Mouse (Mus musculus): ENCODE measurements at regions not wholly inside any gene's neighbourhood (a gene's known extent, or its start where the extent isn't known, plus 50 kb on each side); places are given as distances from the start of the nearest gene placed in this dataset.

DNA sequence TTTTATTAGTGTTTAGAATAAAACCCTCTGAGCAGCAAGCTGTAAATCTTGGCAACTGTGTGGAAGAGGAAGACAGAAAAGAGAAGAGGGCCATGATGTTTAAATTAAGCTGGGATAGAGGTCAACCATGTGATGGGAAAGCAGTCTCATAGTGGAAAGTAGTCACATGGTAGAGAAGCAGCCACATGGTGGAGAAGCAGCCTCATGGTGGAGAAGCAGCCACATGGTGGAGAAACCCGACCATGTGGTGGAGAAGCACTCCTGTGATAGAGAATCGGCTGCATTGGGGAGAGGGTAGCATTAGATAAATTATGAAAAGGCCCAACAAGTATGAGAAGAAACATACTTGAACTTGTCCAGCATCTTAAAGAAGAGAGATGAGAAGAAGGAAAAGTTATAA lies 113.3 kb downstream of the Rchy1 start:
- no peak overlapping the region for H3K27ac ChIP-seq (replicated peaks; ENCODE audit: low read depth, low read length)
- ATAC-seq (ENCODE audit: insufficient number of reproducible peaks, low FRiP score, low TSS enrichment, low read depth) (no peak), DNase-seq (ENCODE audit: low spot score) (no peak)
- H3K4me1 ChIP-seq (ENCODE audit: control insufficient read depth, insufficient read depth, low read length), result peaks cover 2% of the 10 kb centered on the region; the same call in 1 of the 2 replicates
- H3K9me3 ChIP-seq (ENCODE audit: control insufficient read depth, low read length), result no peaks in the 10 kb centered on the region
- no peak overlapping the region for H3K4me3 ChIP-seq (ENCODE audit: low read depth, low read length)
- no peak overlapping the region for H3K9ac ChIP-seq (ENCODE audit: low read length)
- H3K27me3 ChIP-seq (ENCODE audit: control insufficient read depth, insufficient read depth, low read length), result no peaks in the 10 kb centered on the region
- H3K36me3 ChIP-seq (ENCODE audit: control insufficient read depth, insufficient read depth, low read length), result no peaks in the 10 kb centered on the region
- H3K4me2 ChIP-seq (ENCODE audit: low read depth, severe bottlenecking), result no peak overlapping the region
- 67% methylated on average over 2 of the region's 2 CpGs for WGBS

DNA sequence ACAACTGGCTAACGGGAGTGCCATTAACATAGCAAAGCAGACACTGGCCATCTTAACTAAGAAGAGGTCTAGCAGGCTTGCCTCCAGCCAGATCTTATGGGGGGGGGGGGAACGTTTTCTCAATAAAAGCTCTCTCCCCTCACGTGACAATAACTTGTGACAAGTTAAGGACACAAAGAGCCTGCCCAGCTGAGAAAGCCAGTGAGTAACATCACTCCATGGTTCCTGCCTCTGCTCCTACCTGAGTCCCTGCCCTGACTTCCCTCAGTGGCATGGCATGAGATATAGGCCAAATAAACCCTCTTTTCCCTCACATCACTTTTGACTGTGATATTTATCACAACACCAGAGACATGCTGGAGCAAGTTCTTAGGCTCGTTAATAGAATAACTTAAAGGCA lies 113.8 kb downstream of the Rchy1 start:
- 39% methylated on average over 4 of the region's 4 CpGs for WGBS
- Histone ChIP-seq H3K4me1 (ENCODE audit: control insufficient read depth, insufficient read depth, low read length) (peaks cover 2% of the 10 kb centered on the region; the same call in 1 of the 2 replicates), H3K36me3 (ENCODE audit: control insufficient read depth, insufficient read depth, low read length) (no peaks in the 10 kb centered on the region), H3K9me3 (ENCODE audit: control insufficient read depth, low read length) (no peaks in the 10 kb centered on the region), H3K27ac (replicated peaks; ENCODE audit: low read depth, low read length) (no peak overlapping the region), H3K4me3 (ENCODE audit: low read depth, low read length) (no peak overlapping the region), H3K27me3 (ENCODE audit: control insufficient read depth, insufficient read depth, low read length) (no peaks in the 10 kb centered on the region), H3K4me2 (ENCODE audit: low read depth, severe bottlenecking) (no peak overlapping the region), H3K9ac (ENCODE audit: low read length) (no peak overlapping the region)
- DNase-seq (ENCODE audit: low spot score), result no peak
- ATAC-seq (ENCODE audit: insufficient number of reproducible peaks, low FRiP score, low TSS enrichment, low read depth), result no peak

DNA sequence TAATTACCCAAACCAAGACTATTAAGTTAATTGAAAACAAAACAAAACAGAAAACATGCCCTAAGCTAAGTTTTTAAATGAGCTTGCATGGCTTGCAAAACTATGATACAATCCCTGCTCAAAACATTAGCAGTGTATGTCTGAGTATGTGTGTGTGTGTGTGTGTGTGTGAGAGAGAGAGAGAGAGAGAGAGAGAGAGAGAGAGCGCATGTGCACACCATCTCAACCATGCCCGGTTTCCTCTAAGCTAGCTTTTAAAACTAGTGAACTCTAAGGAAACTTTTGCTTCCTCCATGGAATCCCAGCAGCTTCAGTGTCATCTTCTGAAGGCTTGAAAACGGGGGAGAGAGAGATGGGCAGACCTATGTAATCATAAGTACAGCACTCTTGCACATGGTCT lies 114.3 kb downstream of the Rchy1 start:
- no peaks in the 10 kb centered on the region for H3K27me3 ChIP-seq (ENCODE audit: control insufficient read depth, insufficient read depth, low read length)
- no peak for DNase-seq (ENCODE audit: low spot score)
- H3K4me3 ChIP-seq (ENCODE audit: low read depth, low read length), result no peak overlapping the region
- WGBS, result 88% methylated on average over 3 of the region's 3 CpGs
- H3K36me3 ChIP-seq (ENCODE audit: control insufficient read depth, insufficient read depth, low read length), result no peaks in the 10 kb centered on the region
- no peak overlapping the region for H3K9ac ChIP-seq (ENCODE audit: low read length)
- H3K27ac ChIP-seq (replicated peaks; ENCODE audit: low read depth, low read length), result no peak overlapping the region
- ATAC-seq (ENCODE audit: insufficient number of reproducible peaks, low FRiP score, low TSS enrichment, low read depth), result no peak
- peaks cover 2% of the 10 kb centered on the region; the same call in 1 of the 2 replicates for H3K4me1 ChIP-seq (ENCODE audit: control insufficient read depth, insufficient read depth, low read length)
- no peak overlapping the region for H3K4me2 ChIP-seq (ENCODE audit: low read depth, severe bottlenecking)
- no peaks in the 10 kb centered on the region for H3K9me3 ChIP-seq (ENCODE audit: control insufficient read depth, low read length)

DNA sequence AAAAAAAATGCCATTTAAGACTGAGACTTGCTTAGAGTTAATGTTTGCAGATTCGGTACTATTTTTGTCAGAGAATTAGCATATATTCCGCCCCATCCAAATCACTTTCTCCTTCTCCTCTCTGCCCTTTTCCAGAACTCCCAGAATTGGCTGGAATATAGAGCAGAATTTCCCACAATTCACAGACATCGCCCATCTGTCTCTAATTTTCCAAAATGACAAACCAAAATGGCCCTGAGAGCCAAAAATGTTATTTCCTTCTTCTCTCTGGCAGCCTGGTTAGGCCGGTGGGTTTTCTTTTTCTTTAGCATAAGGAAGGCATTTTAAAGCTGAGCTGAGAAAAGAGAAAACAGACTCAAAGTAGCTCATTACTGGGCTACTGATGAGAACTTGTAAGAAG lies 119.8 kb downstream of the Rchy1 start:
- H3K27ac ChIP-seq (replicated peaks; ENCODE audit: low read depth, low read length), result no peak overlapping the region; the same call in 1 of the 2 replicates
- no peak overlapping the region for H3K4me3 ChIP-seq (ENCODE audit: low read depth, low read length)
- no peak for ATAC-seq (ENCODE audit: insufficient number of reproducible peaks, low FRiP score, low TSS enrichment, low read depth)
- no peaks in the 10 kb centered on the region for H3K4me1 ChIP-seq (ENCODE audit: control insufficient read depth, insufficient read depth, low read length)
- no peak for DNase-seq (ENCODE audit: low spot score)
- WGBS, result 69% methylated on average over 4 of the region's 4 CpGs
- no peaks in the 10 kb centered on the region for H3K27me3 ChIP-seq (ENCODE audit: control insufficient read depth, insufficient read depth, low read length)
- H3K36me3 ChIP-seq (ENCODE audit: control insufficient read depth, insufficient read depth, low read length), result no peaks in the 10 kb centered on the region
- no peak overlapping the region for H3K4me2 ChIP-seq (ENCODE audit: low read depth, severe bottlenecking)
- no peak overlapping the region for H3K9ac ChIP-seq (ENCODE audit: low read length)
- no peaks in the 10 kb centered on the region for H3K9me3 ChIP-seq (ENCODE audit: control insufficient read depth, low read length)

DNA sequence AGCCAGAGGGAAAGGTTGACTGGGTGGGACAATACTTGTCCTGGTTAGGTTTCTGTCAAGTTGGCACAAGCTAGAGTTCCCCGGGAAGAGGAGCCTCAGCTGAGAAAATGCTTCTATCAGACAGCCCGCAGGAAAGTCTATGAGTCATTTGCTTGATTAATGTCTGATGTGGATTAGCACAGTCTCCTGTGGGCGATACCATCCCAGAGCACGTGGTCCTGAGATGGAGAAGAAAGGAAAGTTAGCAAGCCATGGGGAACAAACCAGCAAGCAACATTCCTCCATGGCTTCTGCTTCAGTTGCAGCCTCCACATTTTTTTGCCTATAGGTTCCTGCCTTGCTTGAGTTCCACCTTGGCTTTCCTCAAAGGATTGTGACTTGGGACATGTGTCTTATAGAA lies 121.8 kb downstream of the Rchy1 start:
- WGBS, result 80% methylated on average over 4 of the region's 4 CpGs
- Histone ChIP-seq H3K9ac (ENCODE audit: low read length) (no peak overlapping the region), H3K9me3 (ENCODE audit: control insufficient read depth, low read length) (no peaks in the 10 kb centered on the region), H3K4me2 (ENCODE audit: low read depth, severe bottlenecking) (no peak overlapping the region), H3K4me1 (ENCODE audit: control insufficient read depth, insufficient read depth, low read length) (no peaks in the 10 kb centered on the region), H3K27me3 (ENCODE audit: control insufficient read depth, insufficient read depth, low read length) (no peaks in the 10 kb centered on the region), H3K27ac (replicated peaks; ENCODE audit: low read depth, low read length) (no peak overlapping the region), H3K36me3 (ENCODE audit: control insufficient read depth, insufficient read depth, low read length) (no peaks in the 10 kb centered on the region), H3K4me3 (ENCODE audit: low read depth, low read length) (no peak overlapping the region)
- DNase-seq (ENCODE audit: low spot score), result no peak
- no peak for ATAC-seq (ENCODE audit: insufficient number of reproducible peaks, low FRiP score, low TSS enrichment, low read depth)

DNA sequence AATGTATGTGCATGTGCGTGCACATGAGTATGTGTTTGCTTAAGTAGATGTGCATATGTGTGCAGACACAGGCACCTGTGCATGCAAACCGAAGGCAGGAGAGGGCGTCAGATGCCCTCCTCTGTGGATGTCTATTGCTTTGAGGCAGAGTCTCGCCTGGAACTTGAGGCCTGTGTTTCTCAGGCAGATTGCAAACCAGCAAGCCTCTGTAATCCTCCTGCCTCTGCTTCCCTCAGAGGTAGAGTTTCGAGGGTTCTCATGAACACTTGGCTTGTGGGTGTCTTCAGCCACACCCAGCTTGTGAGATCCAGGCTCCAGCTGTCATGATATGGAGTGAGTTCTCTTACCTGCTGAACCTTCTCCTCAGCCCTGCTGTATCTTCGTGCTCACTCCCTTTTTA lies 134.4 kb downstream of the Rchy1 start:
- Histone ChIP-seq H3K36me3 (ENCODE audit: control insufficient read depth, insufficient read depth, low read length) (no peaks in the 10 kb centered on the region), H3K9me3 (ENCODE audit: control insufficient read depth, low read length) (no peaks in the 10 kb centered on the region), H3K4me1 (ENCODE audit: control insufficient read depth, insufficient read depth, low read length) (no peaks in the 10 kb centered on the region), H3K9ac (ENCODE audit: low read length) (no peak overlapping the region), H3K27me3 (ENCODE audit: control insufficient read depth, insufficient read depth, low read length) (no peaks in the 10 kb centered on the region), H3K4me3 (ENCODE audit: low read depth, low read length) (no peak overlapping the region), H3K4me2 (ENCODE audit: low read depth, severe bottlenecking) (no peak overlapping the region), H3K27ac (replicated peaks; ENCODE audit: low read depth, low read length) (no peak overlapping the region)
- no peak for ATAC-seq (ENCODE audit: insufficient number of reproducible peaks, low FRiP score, low TSS enrichment, low read depth)
- no peak for DNase-seq (ENCODE audit: low spot score)
- 80% methylated on average over 6 of the region's 6 CpGs for WGBS

DNA sequence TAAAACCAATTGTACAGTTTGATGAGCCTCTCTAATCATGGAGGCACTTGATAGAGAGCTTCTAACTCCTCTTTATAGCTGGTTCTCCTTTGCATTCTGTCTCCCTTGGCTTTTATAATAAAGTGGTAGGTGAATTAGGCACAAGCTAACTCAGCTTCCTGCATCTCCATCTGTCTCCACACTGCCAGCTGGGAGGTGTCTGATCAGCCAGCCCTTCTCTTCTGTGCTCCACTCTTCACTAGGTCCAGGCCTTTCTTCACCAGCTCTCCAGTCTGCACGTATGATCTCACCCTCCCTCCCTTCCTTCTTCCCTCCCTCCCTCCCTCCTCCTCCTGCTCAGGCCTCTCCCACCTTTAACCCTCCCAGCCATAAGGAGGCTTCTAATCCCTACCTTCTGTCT lies 136.2 kb downstream of the Rchy1 start:
- no peaks in the 10 kb centered on the region for H3K36me3 ChIP-seq (ENCODE audit: control insufficient read depth, insufficient read depth, low read length)
- ATAC-seq (ENCODE audit: insufficient number of reproducible peaks, low FRiP score, low TSS enrichment, low read depth) (no peak), DNase-seq (ENCODE audit: low spot score) (no peak)
- no peaks in the 10 kb centered on the region for H3K9me3 ChIP-seq (ENCODE audit: control insufficient read depth, low read length)
- no peak overlapping the region for H3K4me2 ChIP-seq (ENCODE audit: low read depth, severe bottlenecking)
- no peak overlapping the region for H3K9ac ChIP-seq (ENCODE audit: low read length)
- no peaks in the 10 kb centered on the region for H3K27me3 ChIP-seq (ENCODE audit: control insufficient read depth, insufficient read depth, low read length)
- H3K4me1 ChIP-seq (ENCODE audit: control insufficient read depth, insufficient read depth, low read length), result no peaks in the 10 kb centered on the region
- H3K27ac ChIP-seq (replicated peaks; ENCODE audit: low read depth, low read length), result no peak overlapping the region
- H3K4me3 ChIP-seq (ENCODE audit: low read depth, low read length), result no peak overlapping the region
- 37% methylated on average over 1 of the region's 1 CpGs for WGBS

DNA sequence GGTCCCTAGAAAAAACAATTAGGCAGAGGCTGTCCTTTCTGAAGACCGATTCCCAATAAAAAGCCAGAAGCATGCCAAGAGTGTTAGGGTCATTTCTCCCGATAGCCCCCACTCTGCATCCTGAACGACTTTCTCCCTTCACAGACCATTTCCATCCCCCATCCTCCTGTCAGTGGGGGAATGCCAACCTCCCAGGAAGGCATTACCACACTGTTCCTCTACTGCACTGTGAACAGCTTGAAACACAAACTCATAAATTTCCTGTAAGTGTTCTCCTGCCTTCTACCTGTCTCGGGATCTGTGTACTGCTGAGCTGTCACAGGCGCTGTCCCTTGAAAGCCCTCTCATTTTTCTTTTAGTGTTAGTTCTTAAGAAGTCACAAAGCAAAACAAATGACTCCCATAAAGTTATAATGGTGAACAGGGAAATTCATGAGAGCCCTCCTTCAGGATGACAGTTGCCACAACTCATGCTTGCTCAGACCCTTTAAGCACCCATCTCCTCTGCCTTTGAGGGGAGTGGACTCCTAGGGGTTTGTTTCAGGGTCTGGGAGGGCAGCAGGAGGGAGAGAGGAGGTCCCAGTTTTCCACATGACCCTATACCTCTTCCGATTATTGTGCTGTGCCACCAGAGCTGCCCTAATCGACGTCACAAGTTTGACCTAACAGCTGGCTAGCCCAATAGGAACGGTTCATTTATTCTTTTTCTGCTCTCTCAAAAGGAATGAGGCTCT lies 139.9 kb downstream of the Rchy1 start:
- no peak for ATAC-seq (ENCODE audit: insufficient number of reproducible peaks, low FRiP score, low TSS enrichment, low read depth)
- Histone ChIP-seq H3K9me3 (ENCODE audit: control insufficient read depth, low read length) (no peaks in the 10 kb centered on the region), H3K36me3 (ENCODE audit: control insufficient read depth, insufficient read depth, low read length) (no peaks in the 10 kb centered on the region)

DNA sequence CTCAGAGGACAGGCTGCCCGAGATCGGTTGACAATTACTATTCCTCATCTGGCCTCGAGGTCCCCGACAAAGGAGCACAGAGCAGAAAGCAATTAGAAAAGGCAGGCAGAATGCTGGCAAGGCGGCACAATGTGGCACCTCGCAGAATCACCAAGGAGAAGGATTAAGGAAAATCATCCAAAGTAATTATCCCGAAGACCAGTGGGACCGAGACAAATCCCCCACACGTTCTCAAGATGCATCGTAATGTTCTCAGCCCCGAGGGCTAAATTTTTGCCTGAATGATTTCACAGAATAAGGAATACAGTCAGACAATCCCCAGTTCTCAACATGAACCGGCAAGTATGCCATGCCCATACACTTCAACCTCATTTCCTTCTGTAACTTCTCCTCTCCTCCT lies 144.1 kb downstream of the Rchy1 start:
- Histone ChIP-seq H3K4me1 (ENCODE audit: control insufficient read depth, insufficient read depth, low read length) (no peaks in the 10 kb centered on the region), H3K27me3 (ENCODE audit: control insufficient read depth, insufficient read depth, low read length) (no peaks in the 10 kb centered on the region), H3K4me2 (ENCODE audit: low read depth, severe bottlenecking) (no peak overlapping the region), H3K4me3 (ENCODE audit: low read depth, low read length) (no peak overlapping the region), H3K9me3 (ENCODE audit: control insufficient read depth, low read length) (no peaks in the 10 kb centered on the region), H3K36me3 (ENCODE audit: control insufficient read depth, insufficient read depth, low read length) (no peaks in the 10 kb centered on the region), H3K27ac (replicated peaks; ENCODE audit: low read depth, low read length) (no peak overlapping the region), H3K9ac (ENCODE audit: low read length) (no peak overlapping the region)
- DNase-seq (ENCODE audit: low spot score) (no peak), ATAC-seq (ENCODE audit: insufficient number of reproducible peaks, low FRiP score, low TSS enrichment, low read depth) (no peak)
- 78% methylated on average over 12 of the region's 12 CpGs for WGBS

More for the DNA sequence above, 139.9 kb downstream of the Rchy1 start:
- DNase-seq (ENCODE audit: low spot score), result no peak
- Histone ChIP-seq H3K27me3 (ENCODE audit: control insufficient read depth, insufficient read depth, low read length) (no peaks in the 10 kb centered on the region), H3K27ac (replicated peaks; ENCODE audit: low read depth, low read length) (no peak overlapping the region), H3K4me2 (ENCODE audit: low read depth, severe bottlenecking) (no peak overlapping the region), H3K9ac (ENCODE audit: low read length) (no peak overlapping the region), H3K4me1 (ENCODE audit: control insufficient read depth, insufficient read depth, low read length) (no peaks in the 10 kb centered on the region), H3K4me3 (ENCODE audit: low read depth, low read length) (no peak overlapping the region)
- 49% methylated on average over 9 of the region's 9 CpGs for WGBS

Measured in limb, embryonic 11.5 days (tissue).